Mouse (Mus musculus) kidney, postnatal 36 days (tissue): Measurements from ENCODE around the gene Trim2.

ENCODE experiments used
- DNase-seq, 2 experiments: peaks; one replicate each; pipeline ENCODE4 v3.0.0; 2021 to 2022; ENCODE audit warnings: mixed read lengths in 2 of 2

Trim2 gene

GRCm38 (mm10) chr3:84306777-84307176, at the start of gene Trim2:
Trim2 (minus strand) TSS chr3:84306877.
- no peak for DNase-seq

- DNase-seq = peak; percentile 65 to 82
These were observed 49.4 kb upstream of the Trim2 start for GRCm38 (mm10) chr3:84355930-84356689.

- DNase-seq = peak; percentile 72 to 94
These were observed 45.8 kb upstream of the Trim2 start for GRCm38 (mm10) chr3:84352353-84353034.

- DNase-seq = no peak
These were observed 43.6 kb upstream of the Trim2 start for GRCm38 (mm10) chr3:84350311-84350710.

GRCm38 (mm10) chr3:84349771-84350170, 43.1 kb upstream of the Trim2 start:
- DNase-seq = no peak

DNA sequence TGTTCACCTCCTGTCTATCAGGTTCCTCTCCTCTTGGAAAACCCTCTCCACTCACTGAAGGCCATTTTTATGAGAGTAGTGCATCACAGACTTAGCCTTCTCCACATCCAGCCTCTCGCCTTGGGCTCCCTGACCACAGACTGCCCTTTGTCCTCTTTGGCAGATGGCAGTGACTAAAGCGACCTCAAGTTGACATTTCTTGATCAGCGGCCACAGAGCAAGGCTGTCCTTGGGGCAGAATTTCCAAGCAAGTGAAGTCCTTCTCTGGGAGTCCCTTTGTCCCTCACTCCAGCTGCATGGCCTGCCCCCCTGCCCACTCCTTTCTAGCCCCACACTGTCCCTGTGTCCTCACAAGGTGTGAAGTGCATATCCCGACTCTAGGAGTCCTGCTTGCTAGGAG, 40.7 kb upstream of the Trim2 start:
- DNase-seq = peak in 1 of 2 experiments; percentile 22

GRCm38 (mm10) chr3:84346456-84347150, 39.9 kb upstream of the Trim2 start:
- no peak for DNase-seq

GRCm38 (mm10) chr3:84345646-84345980, 38.9 kb upstream of the Trim2 start:
- DNase-seq = peak; percentile 16 to 57

DNA sequence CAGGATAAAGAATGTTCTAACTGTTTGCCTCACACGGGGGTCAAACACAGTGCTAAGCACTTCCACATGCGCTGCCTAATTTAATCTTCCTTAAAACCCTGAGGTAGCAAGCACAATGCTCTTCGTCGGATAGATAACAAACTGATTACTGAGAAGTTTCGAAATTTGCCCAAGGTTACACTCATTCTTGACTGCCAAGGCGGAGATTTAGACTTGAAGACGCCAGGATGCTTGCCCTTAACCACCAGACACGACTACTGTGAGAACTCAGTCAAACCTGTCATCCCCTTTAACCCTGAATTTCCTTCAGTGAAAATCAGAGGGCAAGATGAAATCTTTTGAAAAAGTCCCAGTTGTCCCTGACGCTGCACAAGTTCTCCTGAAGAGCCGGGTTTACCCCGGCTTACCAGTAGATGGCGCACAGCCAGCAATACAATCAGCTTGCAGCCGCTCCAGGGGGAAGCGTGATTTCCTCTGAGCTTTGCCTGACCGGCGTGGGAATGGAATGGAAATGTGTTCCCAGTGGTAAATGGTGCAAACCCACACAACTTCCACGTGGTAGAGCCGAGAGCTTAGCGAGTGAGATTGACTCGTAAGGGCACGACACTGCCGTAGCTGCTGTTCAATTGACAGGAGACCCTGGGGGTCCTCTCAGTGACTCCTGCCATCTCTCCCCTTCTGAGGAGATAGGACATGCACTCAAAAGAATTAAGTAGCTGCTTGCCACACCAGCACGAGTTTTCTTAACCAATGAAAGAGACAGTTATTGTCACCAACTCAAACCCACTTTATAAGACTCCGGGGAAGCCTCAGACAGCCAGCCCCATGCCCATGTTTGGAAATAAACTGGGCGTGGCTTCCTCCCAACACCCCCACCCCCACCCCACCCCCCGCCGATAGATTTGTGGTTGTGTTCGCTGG, 38.3 kb upstream of the Trim2 start:
- DNase-seq = peak; percentile 88 to 93

GRCm38 (mm10) chr3:84343101-84343500, 36.4 kb upstream of the Trim2 start:
- no peak for DNase-seq

GRCm38 (mm10) chr3:84341811-84342210, 35.1 kb upstream of the Trim2 start:
- DNase-seq = peak; percentile 87

- DNase-seq = peak; percentile 19 to 20
These were observed 30.9 kb upstream of the Trim2 start for GRCm38 (mm10) chr3:84337585-84337984.

DNA sequence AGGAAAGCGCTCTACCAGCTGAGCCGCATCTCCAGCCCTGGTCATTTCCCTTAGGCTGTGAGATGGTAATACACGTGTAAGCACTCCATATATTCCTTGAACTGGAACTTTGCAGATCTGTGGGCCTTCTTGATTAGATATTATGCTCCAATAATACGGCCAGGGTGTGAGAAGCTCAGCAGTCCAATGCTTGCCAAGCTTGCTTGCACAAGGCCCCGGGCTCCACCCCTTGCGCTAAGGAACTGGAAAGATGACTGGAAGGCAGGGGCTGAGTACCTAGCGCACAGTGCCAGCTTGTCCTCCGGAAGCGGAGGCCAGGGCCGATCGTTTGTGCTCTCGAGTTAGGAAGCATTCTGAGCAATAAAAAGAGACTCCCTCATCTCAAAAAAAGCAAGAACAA, 29.7 kb upstream of the Trim2 start:
- DNase-seq = no peak

- DNase-seq = no peak
These were observed 28.9 kb upstream of the Trim2 start for GRCm38 (mm10) chr3:84335421-84336073.

- peak; percentile 16 to 28 for DNase-seq
These were observed 28.2 kb upstream of the Trim2 start for GRCm38 (mm10) chr3:84334771-84335420.

DNA sequence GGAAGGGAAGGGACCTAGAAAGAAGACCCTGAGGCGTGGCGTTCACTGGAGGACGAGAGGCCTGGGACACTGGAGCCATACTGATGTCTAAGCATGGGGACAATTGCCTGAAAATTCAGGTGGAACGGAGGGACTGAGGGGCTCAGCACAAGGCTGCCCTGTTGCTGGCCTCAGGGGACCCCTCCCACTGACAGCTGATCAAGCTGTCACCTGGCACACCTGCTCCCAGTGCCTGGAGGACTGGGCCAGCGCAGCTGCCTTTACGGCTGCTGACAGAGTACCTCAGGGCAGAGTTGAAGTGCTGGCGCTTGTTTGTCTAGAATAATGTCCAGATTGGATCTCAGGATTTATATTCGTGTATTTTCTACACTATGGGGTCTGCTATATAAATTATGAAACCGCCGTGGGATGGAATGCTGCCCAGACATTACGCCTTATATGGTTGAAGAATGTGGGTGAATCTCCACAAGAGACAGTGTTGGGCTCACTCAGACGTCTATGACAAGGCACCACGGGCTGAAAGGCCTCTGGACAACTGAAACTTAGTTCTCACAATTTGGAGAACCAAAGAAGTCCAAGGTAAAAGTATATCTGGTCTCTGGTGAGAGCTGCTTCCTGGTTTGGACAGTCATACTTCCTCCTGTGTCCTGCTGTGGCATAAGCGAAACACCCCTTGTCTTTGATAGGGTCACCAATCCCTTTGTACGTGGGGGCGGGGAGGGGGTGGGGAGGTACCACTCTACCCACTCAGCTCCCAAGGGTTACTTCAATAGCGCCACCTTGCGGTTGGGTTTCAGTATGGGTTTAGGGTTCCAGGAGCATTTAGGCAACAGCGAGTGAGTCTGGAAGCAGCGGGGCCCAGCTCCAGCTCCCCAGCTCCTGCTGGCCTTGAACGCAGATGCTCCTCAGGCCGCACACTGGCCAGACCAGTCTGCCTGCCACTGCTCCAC, 27.0 kb upstream of the Trim2 start:
- peak; percentile 52 to 81 for DNase-seq

DNA sequence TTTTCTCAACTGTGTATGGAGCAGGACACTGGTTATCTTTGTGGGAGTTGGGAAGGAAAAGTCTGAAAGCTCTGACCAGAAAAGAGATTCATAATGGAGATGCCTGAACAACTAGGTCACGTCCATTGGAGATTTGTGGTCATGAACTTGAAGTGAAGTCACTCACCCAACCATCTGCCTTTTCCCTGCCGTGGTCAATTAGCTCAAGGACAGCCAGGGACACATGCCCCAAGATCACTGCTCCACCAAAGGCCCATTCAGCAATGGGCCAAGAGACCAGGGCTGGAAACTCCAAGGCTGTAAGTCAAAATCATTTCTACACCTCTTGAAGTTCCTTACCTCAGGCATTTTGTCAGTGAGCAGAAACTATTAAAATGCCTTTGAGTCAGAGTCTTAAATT, 23.5 kb upstream of the Trim2 start:
- no peak for DNase-seq

DNA sequence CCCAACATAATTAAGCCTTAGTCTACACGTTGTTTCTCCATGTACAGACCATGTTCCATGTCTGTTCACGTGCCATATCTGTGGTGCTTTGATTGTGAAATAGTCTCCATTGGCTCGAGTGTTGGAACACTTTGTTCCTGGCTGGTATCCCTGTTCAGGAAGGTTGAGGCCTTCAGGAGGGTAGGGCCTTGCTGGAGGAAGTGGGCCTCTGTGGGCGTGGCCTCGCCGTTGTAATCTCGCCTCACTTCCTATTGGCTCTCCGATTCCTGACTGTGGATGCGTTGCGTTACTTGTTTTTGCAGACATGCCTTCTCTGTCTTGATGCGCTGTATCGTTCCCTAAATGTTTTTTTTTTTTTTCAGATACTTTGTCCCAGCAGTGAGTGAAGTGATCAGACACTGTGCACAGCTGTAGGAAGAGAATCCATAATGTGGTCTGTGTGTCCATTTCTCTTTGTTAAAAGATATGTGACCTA, 18.3 kb upstream of the Trim2 start:
- DNase-seq = no peak

DNA sequence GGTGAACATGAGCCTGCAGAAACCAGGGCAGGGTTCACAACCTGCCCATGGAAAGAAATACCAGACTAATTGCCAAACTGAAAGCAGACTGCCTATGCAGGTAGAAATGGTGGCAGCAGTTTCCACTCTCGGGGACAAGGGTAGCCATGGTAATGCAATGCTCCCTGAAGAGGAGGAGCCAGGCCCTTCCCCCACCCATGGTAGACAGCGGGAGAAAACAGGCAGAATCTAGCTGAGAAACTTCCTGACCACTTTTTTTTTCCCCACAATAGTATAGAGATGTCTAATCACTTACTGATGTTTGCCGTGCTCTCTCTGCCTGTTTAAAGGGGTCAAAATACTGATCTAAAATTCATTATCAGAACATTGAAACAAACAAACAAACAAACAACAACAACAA, 17.8 kb upstream of the Trim2 start:
- DNase-seq = peak; percentile 51 to 61

DNA sequence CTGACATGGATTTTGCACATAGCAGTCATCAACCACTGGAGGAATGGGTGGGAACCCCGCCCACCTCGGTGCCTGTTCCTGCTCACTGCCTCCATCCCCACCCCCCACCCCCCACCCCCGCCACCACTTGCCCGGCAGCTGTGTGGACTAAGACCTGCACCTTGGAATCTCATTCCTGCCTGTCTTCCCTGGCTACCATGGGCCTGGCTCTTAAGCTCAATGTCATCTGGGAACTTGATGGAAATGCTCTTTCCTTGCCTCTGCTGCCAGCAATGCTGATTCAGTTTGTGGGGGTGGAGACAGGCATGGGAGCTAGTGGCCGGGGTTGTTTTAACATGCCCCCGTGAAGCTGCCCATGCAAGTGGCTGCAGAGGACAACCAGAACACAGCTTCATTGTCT, 17.3 kb upstream of the Trim2 start:
- peak; percentile 59 to 65 for DNase-seq
